Mouse (Mus musculus) liver, embryonic 14.5 days (tissue): ENCODE measurements around the gene Olfr1382. TPM values are rescaled to one million over a fixed set of nuclear protein-coding genes. Genes with fewer than 3 reads are reported as not detected.
"Not testable (repeated sequence)": the region's sequence is repeated elsewhere in the genome, so short reads cannot be mapped to it uniquely, and the experiment has no call there.

Experiments used
- ATAC-seq: fragments of 200-750 bp; cut with Nextera tagmentation; 2 replicates; pipeline ENCODE4 v1.8.0; 2017; ENCODE audit warnings: moderate number of reproducible peaks, mild to moderate bottlenecking, moderate library complexity; ENCODE audit not compliant: insufficient read depth
- DNase-seq, 3 experiments: peaks; one replicate each; pipeline ENCODE4 v3.0.0-alpha.2; 2012 to 2013; ENCODE audit warnings: low read depth in 3 of 3, low spot score in 3 of 3
- H3K27ac ChIP-seq: fragments of 300-500 bp; sonication (generic); 2 replicates; pipeline ENCODE4 v1.5.1; 2014; ENCODE audit warnings: moderate library complexity, mild to moderate bottlenecking, control low read depth, inconsistent platforms
- H3K27me3 ChIP-seq: fragments of 300-500 bp; sonication (generic); 2 replicates; pipeline ENCODE4 v1.6.1; 2014; ENCODE audit warnings: mild to moderate bottlenecking, low read length, moderate library complexity; ENCODE audit not compliant: control insufficient read depth, insufficient read depth
- H3K36me3 ChIP-seq: fragments of 300-500 bp; sonication (generic); replicated peaks from 2 replicates; pipeline ENCODE4 v1.6.1; 2014; ENCODE audit warnings: low read depth; ENCODE audit not compliant: control insufficient read depth, insufficient read depth
- H3K4me1 ChIP-seq, 2 experiments: fragments of 200-500 bp in 1 of 2; fragments of 300-500 bp in 1 of 2; sonication (generic) in 1 of 2; replicated peaks; 2 replicates each; pipeline ENCODE4 v1.6.1; 2012 to 2014; ENCODE audit warnings: antibody characterized with exemption in 1 of 2, inconsistent platforms in 1 of 2, low read length in 1 of 2; ENCODE audit not compliant: control insufficient read depth in 2 of 2, insufficient read depth in 2 of 2
- H3K4me2 ChIP-seq: fragments of 300-500 bp; sonication (generic); 2 replicates; pipeline ENCODE4 v1.6.1; 2014; ENCODE audit warnings: low read depth, mild to moderate bottlenecking, control low read depth, moderate library complexity
- H3K4me3 ChIP-seq, 2 experiments: fragments of 200-500 bp in 1 of 2; fragments of 300-500 bp in 1 of 2; sonication (generic) in 1 of 2; 2 replicates each; pipeline ENCODE4 v1.5.1; 2012 to 2014; ENCODE audit warnings: low read depth in 2 of 2, low read length in 2 of 2, mild to moderate bottlenecking in 2 of 2, control low read depth in 1 of 2, inconsistent platforms in 1 of 2, moderate library complexity in 1 of 2; ENCODE audit not compliant: insufficient read depth in 1 of 2
- H3K9ac ChIP-seq: fragments of 300-500 bp; sonication (generic); replicated peaks from 2 replicates; pipeline ENCODE4 v1.6.1; 2014; ENCODE audit warnings: mild to moderate bottlenecking, control low read depth, moderate library complexity
- H3K9me3 ChIP-seq: fragments of 300-500 bp; sonication (generic); 2 replicates; pipeline ENCODE4 v1.6.1; 2016; ENCODE audit warnings: low read length, mixed read lengths; ENCODE audit not compliant: control insufficient read depth
- CTCF ChIP-seq: IDR thresholded peaks from 2 replicates; pipeline ENCODE4 v1.5.1; 2016; ENCODE audit warnings: antibody characterized with exemption, low read depth, control low read depth
- EP300 ChIP-seq: IDR thresholded peaks from 2 replicates; pipeline ENCODE4 v1.6.1; 2016; ENCODE audit warnings: antibody characterized with exemption, low read depth
- WGBS: fragments of 180-500 bp; shearing (Covaris S2); extraction: QIAGEN DNeasy Blood & Tissue Kit; methylation state at CpG from one replicate; pipeline ENCODE4 v1.1.7; 2014; ENCODE audit not compliant: insufficient replicate concordance; 5-methylcytosine and 5-hydroxymethylcytosine counted together
- polyA plus RNA-seq, 2 experiments: library from polyadenylated mRNA; depleted of rRNA in 1 of 2; stranded (reverse) in 1 of 2; unstranded in 1 of 2; fragments of >200 nt; fragmentation: Nextera tagmentation in 1 of 2; extraction: Ambion mirVana in 1 of 2; gene quantifications; 2 replicates each; pipeline versions ENCODE4 v1.2.1 to v1.2.3; 2012 to 2014

Olfr1382 gene
- polyA plus RNA-seq (2012; rRNA removed) (not detected in 2 replicates), polyA plus RNA-seq (2014; fragmentation: Nextera tagmentation; extraction: Ambion mirVana) (not detected in 2 replicates)

- H3K4me3 ChIP-seq: no peak within 1 kb of the TSS
- 54% methylated on average over 3 of the region's 3 CpGs for WGBS
These were observed at the start of gene Olfr1382 for GRCm38 (mm10) chr11:49527947-49528346. Gene Olfr1382 (plus strand): TSS chr11:49528247.

DNA sequence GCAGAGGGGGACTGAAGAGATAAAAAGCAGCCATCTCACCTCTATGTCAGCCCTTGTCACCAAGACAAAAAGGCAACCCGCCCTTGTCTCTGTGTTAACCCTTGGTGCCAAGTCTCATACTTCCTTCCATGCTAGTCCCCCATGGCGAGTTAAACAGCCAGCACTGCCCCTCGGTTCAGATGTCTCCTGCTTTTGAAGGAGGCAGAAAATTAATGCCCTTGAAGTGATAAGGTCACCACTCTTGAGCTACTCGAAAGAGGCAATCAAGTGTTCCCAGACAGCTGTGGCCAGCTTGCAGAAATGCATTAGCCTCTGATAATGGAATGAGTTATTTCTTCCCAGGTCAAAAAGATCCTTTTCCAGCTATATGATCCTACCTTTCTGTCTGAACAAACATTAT is 42.1 kb upstream of the Olfr1382 start:
- no peak overlapping the region for H3K4me3 ChIP-seq
- H3K27me3 ChIP-seq: no peaks in the 10 kb centered on the region
- no peaks in the 10 kb centered on the region for H3K9me3 ChIP-seq
- H3K4me1 ChIP-seq: no peaks in the 10 kb centered on the region
- no peak overlapping the region for H3K4me2 ChIP-seq
- TF ChIP-seq EP300 (no peak), CTCF (no peak)
- H3K36me3 ChIP-seq: no peaks in the 10 kb centered on the region
- WGBS: 33% methylated on average over 4 of the region's 4 CpGs
- H3K27ac ChIP-seq: no peak overlapping the region
- ATAC-seq: no peak
- H3K9ac ChIP-seq: no peak overlapping the region
- no peak for DNase-seq

More at GRCm38 (mm10) chr11:49527947-49528346, at the start of gene Olfr1382:
- DNase-seq: no peak
- Histone ChIP-seq H3K36me3 (no peaks in the 10 kb centered on the region), H3K9me3 (no peaks in the 10 kb centered on the region), H3K4me1 (no peaks in the 10 kb centered on the region), H3K27me3 (no peaks in the 10 kb centered on the region), H3K9ac (no peak within 1 kb of the TSS), H3K4me2 (no peak within 1 kb of the TSS), H3K27ac (no peak within 1 kb of the TSS)
- ATAC-seq: no peak
- TF ChIP-seq CTCF (no peak), EP300 (no peak)

GRCm38 (mm10) chr11:49488770-49489169 is 39.3 kb upstream of the Olfr1382 start, which contains the start of gene Olfr1385:
Gene Olfr1385 (plus strand): TSS chr11:49489070.
- DNase-seq, H3K27me3 ChIP-seq, H3K4me1 ChIP-seq, H3K4me3 ChIP-seq, H3K4me2 ChIP-seq, ATAC-seq, H3K27ac ChIP-seq, H3K9ac ChIP-seq, H3K36me3 ChIP-seq, H3K9me3 ChIP-seq: not testable (repeated sequence)
- 18% methylated on average over 1 of the region's 1 CpGs for WGBS

DNA sequence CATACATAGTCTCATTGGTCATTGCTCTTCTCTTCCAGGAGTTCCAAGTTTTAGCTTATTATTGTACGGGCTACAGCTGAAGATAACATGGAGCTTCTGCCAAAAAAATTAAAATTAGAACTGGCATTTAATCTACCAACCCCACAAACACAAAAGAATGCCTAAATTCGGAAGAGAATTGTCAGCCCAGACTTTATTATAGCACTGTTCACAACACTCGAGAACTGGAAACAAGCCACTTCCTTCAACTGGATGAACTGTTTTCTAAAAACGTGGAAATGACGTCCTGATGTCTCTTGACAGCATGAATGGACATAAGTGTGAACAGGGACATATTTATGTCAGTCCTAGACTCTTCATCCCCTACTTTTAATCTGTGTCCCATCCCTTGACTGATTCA is 10.0 kb upstream of the Olfr1382 start:
- no peak for ATAC-seq

GRCm38 (mm10) chr11:49519348-49519747 is 8.7 kb upstream of the Olfr1382 start, which contains the start of gene Olfr1383:
Gene Olfr1383 (plus strand): TSS chr11:49519648.
- no peaks in the 10 kb centered on the region for H3K9me3 ChIP-seq
- no peaks in the 10 kb centered on the region for H3K4me1 ChIP-seq
- H3K27me3 ChIP-seq: no peaks in the 10 kb centered on the region
- H3K9ac ChIP-seq: no peak within 1 kb of the TSS
- no peaks in the 10 kb centered on the region for H3K36me3 ChIP-seq
- TF ChIP-seq CTCF: no peak
- TF ChIP-seq EP300: no peak
- no peak within 1 kb of the TSS for H3K27ac ChIP-seq
- ATAC-seq (no peak), DNase-seq (no peak)
- H3K4me3 ChIP-seq: no peak within 1 kb of the TSS
- H3K4me2 ChIP-seq: no peak within 1 kb of the TSS

More for the DNA sequence above, 10.0 kb upstream of the Olfr1382 start:
- no peak for TF ChIP-seq CTCF
- no peak for TF ChIP-seq EP300
- no peaks in the 10 kb centered on the region for H3K9me3 ChIP-seq
- no peak for DNase-seq
- no peaks in the 10 kb centered on the region for H3K4me1 ChIP-seq
- no peak overlapping the region for H3K9ac ChIP-seq
- no peak overlapping the region for H3K4me2 ChIP-seq
- 45% methylated on average over 5 of the region's 5 CpGs for WGBS
- no peaks in the 10 kb centered on the region for H3K36me3 ChIP-seq
- H3K27me3 ChIP-seq: no peaks in the 10 kb centered on the region
- H3K27ac ChIP-seq: no peak overlapping the region
- H3K4me3 ChIP-seq: no peak overlapping the region
